Mouse (Mus musculus) hindbrain, postnatal 0 days (tissue): ENCODE measurements at regions not wholly inside any gene's neighbourhood (a gene's known extent, or its start where the extent isn't known, plus 50 kb on each side); places are given as distances from the start of the nearest gene placed in this dataset.

ENCODE experiments used
- ATAC-seq: fragments of 200-750 bp; cut with Nextera tagmentation; 2 replicates; pipeline ENCODE4 v1.8.0; 2017; ENCODE audit warnings: mild to moderate bottlenecking, moderate TSS enrichment, moderate library complexity
- DNase-seq: peaks from one replicate; pipeline ENCODE4 v3.0.0-alpha.2; 2015; ENCODE audit warnings: low spot score
- H3K27ac ChIP-seq: fragments of 300-500 bp; sonication (generic); 2 replicates; pipeline ENCODE4 v1.5.1; 2014; ENCODE audit warnings: mild to moderate bottlenecking
- H3K27me3 ChIP-seq: fragments of 300-500 bp; sonication (generic); 2 replicates; pipeline ENCODE4 v1.6.1; 2014; ENCODE audit warnings: low read length, mixed read lengths; ENCODE audit not compliant: insufficient read depth
- H3K36me3 ChIP-seq: fragments of 300-500 bp; sonication (generic); 2 replicates; pipeline ENCODE4 v1.6.1; 2014; ENCODE audit warnings: low read length, mixed read lengths; ENCODE audit not compliant: insufficient read depth
- H3K4me1 ChIP-seq: fragments of 300-500 bp; sonication (generic); 2 replicates; pipeline ENCODE4 v1.6.1; 2014; ENCODE audit warnings: antibody characterized with exemption, low read length, mixed read lengths; ENCODE audit not compliant: insufficient read depth
- H3K4me2 ChIP-seq: fragments of 300-500 bp; sonication (generic); 2 replicates; pipeline ENCODE4 v1.6.1; 2014; ENCODE audit warnings: low read depth, mild to moderate bottlenecking, low read length, moderate library complexity, mixed read lengths
- H3K4me3 ChIP-seq: fragments of 300-500 bp; sonication (generic); 2 replicates; pipeline ENCODE4 v1.5.1; 2014; ENCODE audit warnings: low read length
- H3K9ac ChIP-seq: fragments of 300-500 bp; sonication (generic); replicated peaks from 2 replicates; pipeline ENCODE4 v1.6.1; 2014; ENCODE audit warnings: mild to moderate bottlenecking, low read length, moderate library complexity, mixed read lengths
- H3K9me3 ChIP-seq: fragments of 300-500 bp; sonication (generic); 2 replicates; pipeline ENCODE4 v1.6.1; 2016; ENCODE audit warnings: low read length, mixed read lengths
- CTCF ChIP-seq: IDR thresholded peaks from 2 replicates; pipeline ENCODE4 v1.5.1; 2016; ENCODE audit warnings: antibody characterized with exemption, control low read depth, low read depth
- WGBS: fragments of 180-500 bp; shearing (Covaris S2); extraction: QIAGEN DNeasy Blood & Tissue Kit; methylation state at CpG from one replicate; pipeline ENCODE4 v1.1.7; 2014; 5-methylcytosine and 5-hydroxymethylcytosine counted together

- ATAC-seq (no peak), DNase-seq (no peak)
- Histone ChIP-seq H3K9me3 (no peaks in the 10 kb centered on the region), H3K4me3 (no peak overlapping the region), H3K27ac (no peak overlapping the region), H3K27me3 (no peaks in the 10 kb centered on the region), H3K9ac (no peak overlapping the region), H3K4me1 (no peaks in the 10 kb centered on the region), H3K36me3 (no peaks in the 10 kb centered on the region), H3K4me2 (no peak overlapping the region)
- no peak for TF ChIP-seq CTCF
- WGBS: 61% methylated on average over 3 of the region's 3 CpGs
These were observed 317.4 kb downstream of the Gm10184 start for GRCm38 (mm10) chr17:89592826-89593225.

- Histone ChIP-seq H3K4me1 (no peaks in the 10 kb centered on the region), H3K4me2 (no peak overlapping the region), H3K9ac (no peak overlapping the region), H3K36me3 (no peaks in the 10 kb centered on the region), H3K9me3 (no peaks in the 10 kb centered on the region), H3K27ac (no peak overlapping the region), H3K4me3 (no peak overlapping the region), H3K27me3 (no peaks in the 10 kb centered on the region)
- peak; percentile 33 for DNase-seq
- TF ChIP-seq CTCF: no peak
- ATAC-seq: no peak
These were observed 350.7 kb downstream of the Gm10184 start for GRCm38 (mm10) chr17:89559506-89559905.

- no peaks in the 10 kb centered on the region for H3K4me1 ChIP-seq
- TF ChIP-seq CTCF: no peak
- H3K4me3 ChIP-seq: no peak overlapping the region
- H3K9ac ChIP-seq: no peak overlapping the region
- no peaks in the 10 kb centered on the region for H3K36me3 ChIP-seq
- 48% methylated on average over 1 of the region's 1 CpGs for WGBS
- no peaks in the 10 kb centered on the region for H3K27me3 ChIP-seq
- DNase-seq (no peak), ATAC-seq (no peak)
- H3K4me2 ChIP-seq: no peak overlapping the region
- H3K27ac ChIP-seq: no peak overlapping the region
- no peaks in the 10 kb centered on the region for H3K9me3 ChIP-seq
These were observed 354.3 kb upstream of the Fshr start for GRCm38 (mm10) chr17:89554754-89555153.

GRCm38 (mm10) chr17:89553597-89553996 is 353.1 kb upstream of the Fshr start:
- TF ChIP-seq CTCF: no peak
- H3K27me3 ChIP-seq: no peaks in the 10 kb centered on the region
- peak; percentile 5 for DNase-seq
- 46% methylated on average over 3 of the region's 3 CpGs for WGBS
- no peaks in the 10 kb centered on the region for H3K4me1 ChIP-seq
- H3K36me3 ChIP-seq: no peaks in the 10 kb centered on the region
- no peak overlapping the region for H3K4me3 ChIP-seq
- no peak overlapping the region for H3K27ac ChIP-seq
- no peak overlapping the region for H3K4me2 ChIP-seq
- ATAC-seq: no peak
- H3K9me3 ChIP-seq: no peaks in the 10 kb centered on the region
- no peak overlapping the region for H3K9ac ChIP-seq

GRCm38 (mm10) chr17:89550758-89551157 is 350.3 kb upstream of the Fshr start:
- ATAC-seq: no peak
- DNase-seq: no peak
- Histone ChIP-seq H3K4me1 (no peaks in the 10 kb centered on the region), H3K4me3 (no peak overlapping the region), H3K9me3 (no peaks in the 10 kb centered on the region), H3K36me3 (no peaks in the 10 kb centered on the region), H3K4me2 (no peak overlapping the region), H3K27me3 (no peaks in the 10 kb centered on the region), H3K27ac (no peak overlapping the region), H3K9ac (no peak overlapping the region)
- TF ChIP-seq CTCF: no peak
- 77% methylated on average over 3 of the region's 3 CpGs for WGBS

- no peak overlapping the region for H3K9ac ChIP-seq
- TF ChIP-seq CTCF: no peak
- no peak overlapping the region for H3K4me2 ChIP-seq
- ATAC-seq: no peak
- no peaks in the 10 kb centered on the region for H3K27me3 ChIP-seq
- H3K4me1 ChIP-seq: no peaks in the 10 kb centered on the region
- WGBS: 79% methylated on average over 4 of the region's 4 CpGs
- no peak overlapping the region for H3K4me3 ChIP-seq
- H3K9me3 ChIP-seq: no peaks in the 10 kb centered on the region
- no peaks in the 10 kb centered on the region for H3K36me3 ChIP-seq
- H3K27ac ChIP-seq: no peak overlapping the region
- DNase-seq: no peak
These were observed 321.4 kb upstream of the Fshr start for GRCm38 (mm10) chr17:89521912-89522311.

- Histone ChIP-seq H3K9ac (no peak overlapping the region), H3K36me3 (no peaks in the 10 kb centered on the region), H3K4me1 (no peaks in the 10 kb centered on the region), H3K4me2 (no peak overlapping the region), H3K9me3 (no peaks in the 10 kb centered on the region), H3K27me3 (no peaks in the 10 kb centered on the region), H3K4me3 (no peak overlapping the region), H3K27ac (no peak overlapping the region)
- ATAC-seq (no peak), DNase-seq (no peak)
- no peak for TF ChIP-seq CTCF
- 59% methylated on average over 2 of the region's 2 CpGs for WGBS
These were observed 318.9 kb upstream of the Fshr start for GRCm38 (mm10) chr17:89519413-89519812.
